Mouse (Mus musculus): ENCODE measurements around the gene Mcts2. TPM values are rescaled to one million over a fixed set of nuclear protein-coding genes. Genes with fewer than 3 reads are reported as not detected.
A peak's percentile ranks its signal among the peaks of the same experiment; 100 is the strongest.

The Mcts2 gene
- total RNA-seq, 2 experiments from 2014 or later, result 14.1 to 17.5 TPM

GRCm38 (mm10) chr2:152724332-152724723, 37.5 kb downstream of the Mcts2 start:
- DNase-seq (ENCODE audit: low spot score in 2 of 2), result no peak

GRCm38 (mm10) chr2:152725178-152725750, 38.4 kb downstream of the Mcts2 start:
- no peak for DNase-seq (ENCODE audit: low spot score in 2 of 2)

- no peak for DNase-seq (ENCODE audit: low spot score in 2 of 2)
These were observed 39.4 kb downstream of the Mcts2 start for GRCm38 (mm10) chr2:152726213-152726612.

GRCm38 (mm10) chr2:152726751-152727335, 40.0 kb downstream of the Mcts2 start:
- no peak for DNase-seq (ENCODE audit: low spot score in 2 of 2)

- no peak for DNase-seq (ENCODE audit: low spot score in 2 of 2)
These were observed 41.1 kb downstream of the Mcts2 start for GRCm38 (mm10) chr2:152727795-152728510.

GRCm38 (mm10) chr2:152728594-152728993, 41.8 kb downstream of the Mcts2 start:
- no peak for DNase-seq (ENCODE audit: low spot score in 2 of 2)

- DNase-seq (ENCODE audit: low spot score in 2 of 2), result no peak
These were observed 42.3 kb downstream of the Mcts2 start for GRCm38 (mm10) chr2:152729013-152729635.

GRCm38 (mm10) chr2:152729636-152730020, 42.8 kb downstream of the Mcts2 start:
- no peak for DNase-seq (ENCODE audit: low spot score in 2 of 2)

GRCm38 (mm10) chr2:152733201-152733600, 46.4 kb downstream of the Mcts2 start:
- DNase-seq (ENCODE audit: low spot score in 2 of 2), result no peak

GRCm38 (mm10) chr2:152734501-152734900, 47.7 kb downstream of the Mcts2 start:
- no peak for DNase-seq (ENCODE audit: low spot score in 2 of 2)

- peak; percentile 92 to 94 for DNase-seq (ENCODE audit: low spot score in 2 of 2)
These were observed 48.1 kb downstream of the Mcts2 start for GRCm38 (mm10) chr2:152734984-152735383.

- peak; percentile 38 to 44 for DNase-seq (ENCODE audit: low spot score in 2 of 2)
These were observed 49.3 kb downstream of the Mcts2 start, which contains the start of gene Id1 for GRCm38 (mm10) chr2:152736090-152736601. Id1 (plus strand) TSS chr2:152736251.

GRCm38 (mm10) chr2:152736748-152737147, 49.9 kb downstream of the Mcts2 start:
- DNase-seq (ENCODE audit: low spot score in 2 of 2), result peak in 1 of 2 experiments; percentile 40

Other genes starting within 250 kb of the Mcts2 start
- not detected for gene Defb23, start 222.4 kb upstream of the Mcts2 start, total RNA-seq (2021)
- gene Defb20, start 210.0 kb upstream of the Mcts2 start, total RNA-seq (2021), result not detected
- gene Defb22, start 196.9 kb upstream of the Mcts2 start, total RNA-seq (2021), result not detected
- gene Defb26, start 175.3 kb upstream of the Mcts2 start, total RNA-seq (2021), result not detected
- not detected for gene Defb28, start 168.8 kb upstream of the Mcts2 start, total RNA-seq (2021)
- not detected for gene Defb29, start 146.9 kb upstream of the Mcts2 start, total RNA-seq (2021)
- not detected for gene Gm17416, start 117.7 kb upstream of the Mcts2 start, total RNA-seq (2021)
- not detected for gene Defb21, start 114.3 kb upstream of the Mcts2 start, total RNA-seq (2021)
- not detected for gene Defb19, start 106.7 kb upstream of the Mcts2 start, total RNA-seq (2021)
- gene Defb45, start 87.6 kb upstream of the Mcts2 start, total RNA-seq (2021), result not detected
- gene Defb36, start 82.7 kb upstream of the Mcts2 start, total RNA-seq (2021), result not detected
- gene Defb25, start 64.0 kb upstream of the Mcts2 start, total RNA-seq (2021), result not detected
- under 1 TPM; 0.72 to 0.94 TPM for gene Rem1, start 60.1 kb upstream of the Mcts2 start, total RNA-seq (2021)
- 10 to 100 TPM; 73.4 to 79.2 TPM for gene H13, start 17.6 kb upstream of the Mcts2 start, total RNA-seq (2021)
- 10 to 100 TPM; 20.6 to 27.2 TPM for gene Id1, start 49.2 kb downstream of the Mcts2 start, total RNA-seq (2021)
- 1 to 10 TPM; 2.7 to 2.8 TPM for gene Cox4i2, start 67.1 kb downstream of the Mcts2 start, total RNA-seq (2021)
- gene Bcl2l1, start 144.7 kb downstream of the Mcts2 start, total RNA-seq (2021), result 100 to 1,000 TPM; 124 to 130 TPM
- 1 to 10 TPM; 2.0 to 2.4 TPM for gene Tpx2, start 160.9 kb downstream of the Mcts2 start, total RNA-seq (2021)
- gene Mylk2, start 224.3 kb downstream of the Mcts2 start, total RNA-seq (2021), result not detected
- under 1 TPM; 0.46 to 0.68 TPM for gene Foxs1, start 246.2 kb downstream of the Mcts2 start, total RNA-seq (2021)

Data from left cerebral cortex, adult 18-20 months (tissue).